Mouse (Mus musculus) right cerebral cortex, adult 18-20 months (tissue): Measurements from ENCODE around the gene Inava.

Experiments used
- DNase-seq: peaks from one replicate; pipeline ENCODE4 v3.0.0; 2022; ENCODE audit warnings: mixed read lengths

The Inava gene

GRCm38 (mm10) chr1:136230201-136230600 is 3.9 kb downstream of the Inava start:
- no peak for DNase-seq

- DNase-seq = no peak
Observed at GRCm38 (mm10) chr1:136229040-136229373, 5.1 kb downstream of the Inava start.

GRCm38 (mm10) chr1:136228328-136229039 is 5.6 kb downstream of the Inava start:
- no peak for DNase-seq

GRCm38 (mm10) chr1:136227870-136228269 is 6.2 kb downstream of the Inava start:
- DNase-seq = no peak

- no peak for DNase-seq
Observed at GRCm38 (mm10) chr1:136226626-136227025, 7.4 kb downstream of the Inava start.

- no peak for DNase-seq
Observed at GRCm38 (mm10) chr1:136225846-136226245, 8.2 kb downstream of the Inava start.

GRCm38 (mm10) chr1:136223758-136224342 is 10.2 kb downstream of the Inava start:
- DNase-seq = no peak

GRCm38 (mm10) chr1:136222386-136222785 is 11.7 kb downstream of the Inava start:
- no peak for DNase-seq

- DNase-seq = no peak
Observed at GRCm38 (mm10) chr1:136220037-136220871, 13.8 kb downstream of the Inava start.

GRCm38 (mm10) chr1:136214304-136214703 is 19.8 kb downstream of the Inava start:
- no peak for DNase-seq

GRCm38 (mm10) chr1:136212803-136213202 is 21.3 kb downstream of the Inava start, which contains the start of gene Mroh3:
Gene Mroh3, minus strand, starts transcription at chr1:136212828.
- no peak for DNase-seq

GRCm38 (mm10) chr1:136190033-136190432 is 44.0 kb downstream of the Inava start:
- DNase-seq = no peak

GRCm38 (mm10) chr1:136179511-136180001 is 54.5 kb downstream of the Inava start:
- no peak for DNase-seq

- DNase-seq = no peak
Observed at GRCm38 (mm10) chr1:136178741-136179140, 55.3 kb downstream of the Inava start.

GRCm38 (mm10) chr1:136177085-136177484 is 57.0 kb downstream of the Inava start:
- no peak for DNase-seq

GRCm38 (mm10) chr1:136175183-136175582 is 58.9 kb downstream of the Inava start:
- no peak for DNase-seq

- DNase-seq = no peak
Observed at GRCm38 (mm10) chr1:136174101-136174606, 59.9 kb downstream of the Inava start.

- no peak for DNase-seq
Observed at GRCm38 (mm10) chr1:136172696-136173095, 61.4 kb downstream of the Inava start.

GRCm38 (mm10) chr1:136170109-136170508 is 64.0 kb downstream of the Inava start:
- DNase-seq = peak; percentile 80

GRCm38 (mm10) chr1:136167657-136168056 is 66.4 kb downstream of the Inava start:
- DNase-seq = peak; percentile 71

- DNase-seq = no peak
Observed at GRCm38 (mm10) chr1:136165436-136165835, 68.6 kb downstream of the Inava start.
